Mouse (Mus musculus) lung, embryonic 14.5 days (tissue): ENCODE data around the gene Anapc4. TPM values are rescaled to one million over a fixed set of nuclear protein-coding genes. Genes with fewer than 3 reads are reported as not detected.

Experiments used
- ATAC-seq: fragments of 200-750 bp; cut with Nextera tagmentation; 2 replicates; pipeline ENCODE4 v1.8.0; 2017; ENCODE audit warnings: mild to moderate bottlenecking, moderate TSS enrichment, moderate library complexity; ENCODE audit not compliant: insufficient read depth
- DNase-seq: peaks from one replicate; pipeline ENCODE4 v3.0.0-alpha.2; 2015
- H3K27ac ChIP-seq: fragments of 300-500 bp; sonication (generic); 2 replicates; pipeline ENCODE4 v1.5.1; 2014; ENCODE audit warnings: low read depth, mild to moderate bottlenecking, moderate library complexity
- H3K27me3 ChIP-seq: fragments of 300-500 bp; sonication (generic); 2 replicates; pipeline ENCODE4 v1.6.1; 2014; ENCODE audit warnings: low read length, control low read depth; ENCODE audit not compliant: insufficient read depth
- H3K36me3 ChIP-seq: fragments of 300-500 bp; sonication (generic); 2 replicates; pipeline ENCODE4 v1.6.1; 2014; ENCODE audit warnings: control low read depth; ENCODE audit not compliant: insufficient read depth
- H3K4me1 ChIP-seq: fragments of 300-500 bp; sonication (generic); 2 replicates; pipeline ENCODE4 v1.6.1; 2014; ENCODE audit warnings: antibody characterized with exemption, control low read depth; ENCODE audit not compliant: insufficient read depth
- H3K4me2 ChIP-seq: fragments of 300-500 bp; sonication (generic); 2 replicates; pipeline ENCODE4 v1.6.1; 2014; ENCODE audit warnings: mild to moderate bottlenecking
- H3K4me3 ChIP-seq: fragments of 300-500 bp; sonication (generic); 2 replicates; pipeline ENCODE4 v1.5.1; 2014; ENCODE audit warnings: low read depth, low read length
- H3K9ac ChIP-seq: fragments of 300-500 bp; sonication (generic); 2 replicates; pipeline ENCODE4 v1.6.1; 2014
- H3K9me3 ChIP-seq: fragments of 300-500 bp; sonication (generic); 2 replicates; pipeline ENCODE4 v1.6.1; 2016; ENCODE audit warnings: low read depth, low read length, control low read depth
- CTCF ChIP-seq: IDR thresholded peaks from 2 replicates; pipeline ENCODE4 v1.5.1; 2016; ENCODE audit warnings: antibody characterized with exemption, low read depth
- WGBS: fragments of 180-500 bp; shearing (Covaris S2); extraction: QIAGEN DNeasy Blood & Tissue Kit; methylation state at CpG from one replicate; pipeline ENCODE4 v1.1.7; 2014; 5-methylcytosine and 5-hydroxymethylcytosine counted together
- polyA plus RNA-seq: library from polyadenylated mRNA; unstranded; fragments of >200 nt; fragmentation: Nextera tagmentation; extraction: Ambion mirVana; gene quantifications from 2 replicates; pipeline ENCODE4 v1.2.1, GENCODE M21; 2014

The Anapc4 gene
- polyA plus RNA-seq, 1 experiment from 2014 or later: 123 TPM

DNA sequence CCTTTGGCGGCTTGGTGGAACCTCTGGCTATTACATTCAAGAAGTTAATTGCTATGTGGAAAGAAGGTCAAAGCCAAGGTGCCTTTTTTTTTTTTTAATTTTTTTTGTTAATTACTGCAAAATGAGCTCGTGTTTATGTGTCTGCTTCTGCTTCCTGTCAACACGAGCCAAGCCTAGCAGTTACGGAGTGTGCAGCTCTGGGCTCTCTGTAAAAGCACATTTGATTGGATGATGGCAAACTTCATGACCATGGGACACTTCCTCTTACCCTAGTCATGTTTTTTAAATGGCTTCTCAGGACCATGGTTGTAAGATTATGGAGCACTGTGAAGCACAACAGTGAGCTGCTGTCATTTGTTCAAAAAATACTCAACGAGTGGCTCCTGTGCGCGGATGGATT lies 26.8 kb upstream of the Anapc4 start:
- H3K27me3 ChIP-seq: no peaks in the 10 kb centered on the region
- H3K4me2 ChIP-seq: no peak overlapping the region
- no peak overlapping the region for H3K4me3 ChIP-seq
- WGBS: 85% methylated on average over 7 of the region's 7 CpGs
- no peaks in the 10 kb centered on the region for H3K4me1 ChIP-seq
- DNase-seq (no peak), ATAC-seq (no peak)
- H3K9me3 ChIP-seq: no peaks in the 10 kb centered on the region
- peaks cover 32% of the 10 kb centered on the region; the same call in 1 of the 2 replicates for H3K36me3 ChIP-seq
- TF ChIP-seq CTCF: no peak
- H3K9ac ChIP-seq: no peak overlapping the region
- H3K27ac ChIP-seq: no peak overlapping the region

- H3K4me1 ChIP-seq: no peaks in the 10 kb centered on the region
- H3K4me3 ChIP-seq: no peak overlapping the region
- no peaks in the 10 kb centered on the region for H3K27me3 ChIP-seq
- no peak overlapping the region for H3K9ac ChIP-seq
- H3K36me3 ChIP-seq: peaks cover 45% of the 10 kb centered on the region; the same call in 1 of the 2 replicates
- H3K27ac ChIP-seq: no peak overlapping the region
- H3K4me2 ChIP-seq: no peak overlapping the region
- TF ChIP-seq CTCF: no peak
- H3K9me3 ChIP-seq: no peaks in the 10 kb centered on the region
- 92% methylated on average over 6 of the region's 6 CpGs for WGBS
- no peak for DNase-seq
- no peak for ATAC-seq
These were observed 23.4 kb upstream of the Anapc4 start for GRCm38 (mm10) chr5:52810446-52810845.

GRCm38 (mm10) chr5:52811056-52811455 lies 22.8 kb upstream of the Anapc4 start:
- Histone ChIP-seq H3K9ac (no peak overlapping the region), H3K4me2 (no peak overlapping the region), H3K36me3 (peaks cover 48% of the 10 kb centered on the region; the same call in 1 of the 2 replicates), H3K27ac (no peak overlapping the region), H3K4me1 (no peaks in the 10 kb centered on the region), H3K9me3 (no peaks in the 10 kb centered on the region), H3K4me3 (no peak overlapping the region), H3K27me3 (no peaks in the 10 kb centered on the region)
- ATAC-seq: no peak
- no peak for DNase-seq
- no peak for TF ChIP-seq CTCF
- WGBS: 87% methylated on average over 14 of the region's 14 CpGs

DNA sequence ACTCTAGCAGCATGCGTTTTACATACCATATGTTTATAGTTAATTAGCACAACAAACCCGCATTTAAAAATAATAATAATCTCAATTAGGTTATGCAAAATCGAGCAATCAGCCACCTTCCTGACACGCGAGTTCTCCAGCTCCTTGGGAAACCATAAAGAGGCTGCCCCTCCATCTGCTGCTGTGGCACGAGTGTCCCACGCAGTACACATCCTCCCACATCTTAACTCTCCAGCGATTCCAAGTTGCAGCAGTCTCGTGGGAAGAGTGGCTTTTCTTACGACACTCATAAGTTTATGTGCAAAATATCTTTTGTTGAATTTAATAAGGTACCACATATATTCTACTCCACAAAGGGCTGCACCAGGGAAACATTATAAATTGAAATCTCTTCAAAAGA lies 21.4 kb upstream of the Anapc4 start:
- no peak overlapping the region for H3K4me2 ChIP-seq
- no peak for TF ChIP-seq CTCF
- DNase-seq: no peak
- no peaks in the 10 kb centered on the region for H3K27me3 ChIP-seq
- H3K9ac ChIP-seq: no peak overlapping the region
- ATAC-seq: no peak
- no peaks in the 10 kb centered on the region for H3K4me1 ChIP-seq
- no peak overlapping the region for H3K27ac ChIP-seq
- no peak overlapping the region for H3K4me3 ChIP-seq
- peaks cover 46% of the 10 kb centered on the region; the same call in 1 of the 2 replicates for H3K36me3 ChIP-seq
- H3K9me3 ChIP-seq: no peaks in the 10 kb centered on the region
- WGBS: 94% methylated on average over 10 of the region's 10 CpGs

GRCm38 (mm10) chr5:52813312-52813711 lies 20.5 kb upstream of the Anapc4 start:
- no peak overlapping the region for H3K9ac ChIP-seq
- 96% methylated on average over 7 of the region's 7 CpGs for WGBS
- H3K9me3 ChIP-seq: no peaks in the 10 kb centered on the region
- TF ChIP-seq CTCF: no peak
- ATAC-seq (no peak), DNase-seq (no peak)
- no peaks in the 10 kb centered on the region for H3K4me1 ChIP-seq
- peaks cover 45% of the 10 kb centered on the region; the same call in 1 of the 2 replicates for H3K36me3 ChIP-seq
- H3K27me3 ChIP-seq: no peaks in the 10 kb centered on the region
- H3K4me3 ChIP-seq: no peak overlapping the region
- H3K4me2 ChIP-seq: no peak overlapping the region
- no peak overlapping the region for H3K27ac ChIP-seq

DNA sequence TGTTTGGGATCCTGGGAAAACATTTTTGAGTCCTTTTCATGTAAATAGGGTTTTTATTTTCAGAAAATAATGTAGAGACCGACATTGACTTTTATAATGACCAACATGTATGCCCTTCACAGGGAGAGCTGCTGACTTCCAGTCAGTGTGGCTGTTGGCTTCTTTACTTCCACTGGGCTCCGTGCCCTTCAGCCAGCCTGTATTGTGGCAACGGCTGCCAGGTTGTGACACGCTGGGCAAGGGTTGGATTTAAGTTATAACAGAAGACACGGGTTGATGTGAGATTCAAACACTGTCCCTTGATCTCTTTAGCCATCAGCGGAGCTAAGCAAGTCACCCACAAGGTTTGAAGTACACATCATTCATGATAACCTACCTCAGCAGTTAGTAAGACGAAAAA lies 15.1 kb upstream of the Anapc4 start:
- H3K9ac ChIP-seq: no peak overlapping the region
- ATAC-seq: no peak
- no peak for TF ChIP-seq CTCF
- DNase-seq: no peak
- peaks cover 35% of the 10 kb centered on the region; the same call in 1 of the 2 replicates for H3K36me3 ChIP-seq
- H3K4me1 ChIP-seq: no peaks in the 10 kb centered on the region
- no peak overlapping the region for H3K4me3 ChIP-seq
- H3K27me3 ChIP-seq: no peaks in the 10 kb centered on the region
- no peaks in the 10 kb centered on the region for H3K9me3 ChIP-seq
- no peak overlapping the region for H3K4me2 ChIP-seq
- no peak overlapping the region for H3K27ac ChIP-seq
- WGBS: 90% methylated on average over 7 of the region's 7 CpGs

DNA sequence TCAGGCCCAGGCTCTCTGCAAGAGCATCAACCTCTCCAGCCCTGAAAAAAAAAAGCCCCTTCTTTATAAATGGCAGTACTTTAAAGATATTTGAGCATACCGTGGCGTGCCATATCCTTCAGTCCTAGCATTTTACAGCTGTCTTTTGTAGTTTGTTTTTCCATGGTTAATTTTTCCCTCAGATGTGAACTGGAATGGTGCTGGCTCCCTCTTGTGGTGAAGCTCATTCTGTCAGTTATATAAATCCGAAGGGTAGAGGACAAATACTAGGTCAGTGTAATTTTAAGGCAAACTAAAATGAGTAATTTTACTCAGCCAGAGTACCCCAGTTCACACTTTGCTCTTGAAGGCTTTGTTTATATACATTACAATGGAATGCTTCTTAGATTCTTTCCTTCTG lies 12.1 kb upstream of the Anapc4 start:
- Histone ChIP-seq H3K36me3 (peaks cover 22% of the 10 kb centered on the region; the same call in 1 of the 2 replicates), H3K9me3 (no peaks in the 10 kb centered on the region), H3K27me3 (no peaks in the 10 kb centered on the region), H3K27ac (no peak overlapping the region), H3K4me2 (no peak overlapping the region), H3K4me1 (no peaks in the 10 kb centered on the region), H3K9ac (no peak overlapping the region), H3K4me3 (no peak overlapping the region)
- no peak for ATAC-seq
- peak; percentile 77 for TF ChIP-seq CTCF
- peak; percentile 86 for DNase-seq
- 27% methylated on average over 3 of the region's 3 CpGs for WGBS

GRCm38 (mm10) chr5:52827923-52828322 lies 5.9 kb upstream of the Anapc4 start:
- no peaks in the 10 kb centered on the region for H3K4me1 ChIP-seq
- ATAC-seq (no peak), DNase-seq (no peak)
- H3K9ac ChIP-seq: no peak overlapping the region
- H3K27me3 ChIP-seq: no peaks in the 10 kb centered on the region
- TF ChIP-seq CTCF: no peak
- H3K27ac ChIP-seq: no peak overlapping the region
- H3K9me3 ChIP-seq: no peaks in the 10 kb centered on the region
- H3K4me3 ChIP-seq: no peak overlapping the region
- no peak overlapping the region for H3K4me2 ChIP-seq
- WGBS: 57% methylated on average over 4 of the region's 4 CpGs
- H3K36me3 ChIP-seq: 0 out of 2 replicates have a peak, but pooled peaks cover 5% of the 10 kb centered on the region
